Mouse (Mus musculus): ENCODE data around the gene Usp2.
A peak's percentile ranks its signal among the peaks of the same experiment; 100 is the strongest.

The Usp2 gene

GRCm38 (mm10) chr9:44125026-44125425 is 58.2 kb downstream of the Usp2 start:
- DNase-seq (ENCODE audit: low spot score), result no peak

- DNase-seq (ENCODE audit: low spot score), result peak; percentile 73
Measured at GRCm38 (mm10) chr9:44125546-44126428, 59.0 kb downstream of the Usp2 start.

GRCm38 (mm10) chr9:44126746-44127145 is 59.9 kb downstream of the Usp2 start:
- no peak for DNase-seq (ENCODE audit: low spot score)

- DNase-seq (ENCODE audit: low spot score), result no peak
Measured at GRCm38 (mm10) chr9:44127351-44127801, 60.6 kb downstream of the Usp2 start.

- no peak for DNase-seq (ENCODE audit: low spot score)
Measured at GRCm38 (mm10) chr9:44129633-44130032, 62.8 kb downstream of the Usp2 start.

- peak; percentile 64 for DNase-seq (ENCODE audit: low spot score)
Measured at GRCm38 (mm10) chr9:44130034-44130433, 63.2 kb downstream of the Usp2 start.

GRCm38 (mm10) chr9:44130581-44131275 is 63.9 kb downstream of the Usp2 start:
- no peak for DNase-seq (ENCODE audit: low spot score)

- no peak for DNase-seq (ENCODE audit: low spot score)
Measured at GRCm38 (mm10) chr9:44131276-44131590, 64.4 kb downstream of the Usp2 start.

- DNase-seq (ENCODE audit: low spot score), result no peak
Measured at GRCm38 (mm10) chr9:44132200-44132599, 65.4 kb downstream of the Usp2 start.

- no peak for DNase-seq (ENCODE audit: low spot score)
Measured at GRCm38 (mm10) chr9:44133287-44133686, 66.5 kb downstream of the Usp2 start.

- peak; percentile 50 for DNase-seq (ENCODE audit: low spot score)
Measured at GRCm38 (mm10) chr9:44134101-44134850, 67.5 kb downstream of the Usp2 start, which contains the start of gene Mcam. Gene Mcam, plus strand, starts transcription at chr9:44134469.

- DNase-seq (ENCODE audit: low spot score), result no peak
Measured at GRCm38 (mm10) chr9:44134851-44135730, 68.3 kb downstream of the Usp2 start.

GRCm38 (mm10) chr9:44135731-44136411 is 69.0 kb downstream of the Usp2 start:
- DNase-seq (ENCODE audit: low spot score), result no peak

- DNase-seq (ENCODE audit: low spot score), result no peak
Measured at GRCm38 (mm10) chr9:44137846-44138245, 71.0 kb downstream of the Usp2 start.

GRCm38 (mm10) chr9:44141951-44142350 is 75.1 kb downstream of the Usp2 start:
- DNase-seq (ENCODE audit: low spot score), result no peak

GRCm38 (mm10) chr9:44143421-44143820 is 76.6 kb downstream of the Usp2 start:
- DNase-seq (ENCODE audit: low spot score), result no peak

GRCm38 (mm10) chr9:44144023-44144717 is 77.3 kb downstream of the Usp2 start:
- no peak for DNase-seq (ENCODE audit: low spot score)

- no peak for DNase-seq (ENCODE audit: low spot score)
Measured at GRCm38 (mm10) chr9:44144718-44145060, 77.9 kb downstream of the Usp2 start.

Data from yolk sac, embryonic 10.5 days (tissue).